Mouse (Mus musculus) Muller cell, postnatal 12 days (primary cell): ENCODE results near the gene Mdm2.

ENCODE experiments used
- DNase-seq: peaks from one replicate; pipeline ENCODE4 v3.0.0-alpha.2; 2015; ENCODE audit errors: inconsistent ontology term

Mdm2 gene

GRCm38 (mm10) chr10:117696827-117697560 is 13.6 kb downstream of the Mdm2 start:
- no peak for DNase-seq

GRCm38 (mm10) chr10:117696021-117696826 is 14.3 kb downstream of the Mdm2 start:
- DNase-seq, result no peak

- no peak for DNase-seq
Measured at GRCm38 (mm10) chr10:117695605-117696004, 15.0 kb downstream of the Mdm2 start.

- DNase-seq, result no peak
Measured at GRCm38 (mm10) chr10:117695027-117695426, 15.5 kb downstream of the Mdm2 start.

- no peak for DNase-seq
Measured at GRCm38 (mm10) chr10:117694255-117694953, 16.2 kb downstream of the Mdm2 start.

- DNase-seq, result no peak
Measured at GRCm38 (mm10) chr10:117692953-117693352, 17.6 kb downstream of the Mdm2 start.

- DNase-seq, result no peak
Measured at GRCm38 (mm10) chr10:117692173-117692572, 18.4 kb downstream of the Mdm2 start.

GRCm38 (mm10) chr10:117691389-117691968 is 19.1 kb downstream of the Mdm2 start:
- no peak for DNase-seq

- no peak for DNase-seq
Measured at GRCm38 (mm10) chr10:117690770-117691296, 19.7 kb downstream of the Mdm2 start.

- no peak for DNase-seq
Measured at GRCm38 (mm10) chr10:117690101-117690352, 20.5 kb downstream of the Mdm2 start.

- DNase-seq, result no peak
Measured at GRCm38 (mm10) chr10:117689297-117690100, 21.1 kb downstream of the Mdm2 start.

GRCm38 (mm10) chr10:117688204-117689151 is 22.1 kb downstream of the Mdm2 start:
- DNase-seq, result no peak

- DNase-seq, result no peak
Measured at GRCm38 (mm10) chr10:117687577-117687976, 23.0 kb downstream of the Mdm2 start.

- no peak for DNase-seq
Measured at GRCm38 (mm10) chr10:117687018-117687417, 23.5 kb downstream of the Mdm2 start.

- no peak for DNase-seq
Measured at GRCm38 (mm10) chr10:117685849-117686591, 24.5 kb downstream of the Mdm2 start.

- no peak for DNase-seq
Measured at GRCm38 (mm10) chr10:117685171-117685848, 25.2 kb downstream of the Mdm2 start.

- DNase-seq, result no peak
Measured at GRCm38 (mm10) chr10:117684298-117685170, 26.0 kb downstream of the Mdm2 start.

GRCm38 (mm10) chr10:117683734-117684037 is 26.9 kb downstream of the Mdm2 start:
- DNase-seq, result no peak
